Mouse (Mus musculus) heart, postnatal 0 days (tissue): ENCODE measurements at regions not wholly inside any gene's neighbourhood (a gene's known extent, or its start where the extent isn't known, plus 50 kb on each side); places are given as distances from the start of the nearest gene placed in this dataset.

Experiments
- CTCF ChIP-seq: IDR thresholded peaks from 2 replicates; pipeline ENCODE4 v1.5.1; 2016; ENCODE audit warnings: antibody characterized with exemption, control low read depth, low read depth
- EP300 ChIP-seq: IDR thresholded peaks from 2 replicates; pipeline ENCODE4 v1.6.1; 2016; ENCODE audit warnings: antibody characterized with exemption, low read depth

DNA sequence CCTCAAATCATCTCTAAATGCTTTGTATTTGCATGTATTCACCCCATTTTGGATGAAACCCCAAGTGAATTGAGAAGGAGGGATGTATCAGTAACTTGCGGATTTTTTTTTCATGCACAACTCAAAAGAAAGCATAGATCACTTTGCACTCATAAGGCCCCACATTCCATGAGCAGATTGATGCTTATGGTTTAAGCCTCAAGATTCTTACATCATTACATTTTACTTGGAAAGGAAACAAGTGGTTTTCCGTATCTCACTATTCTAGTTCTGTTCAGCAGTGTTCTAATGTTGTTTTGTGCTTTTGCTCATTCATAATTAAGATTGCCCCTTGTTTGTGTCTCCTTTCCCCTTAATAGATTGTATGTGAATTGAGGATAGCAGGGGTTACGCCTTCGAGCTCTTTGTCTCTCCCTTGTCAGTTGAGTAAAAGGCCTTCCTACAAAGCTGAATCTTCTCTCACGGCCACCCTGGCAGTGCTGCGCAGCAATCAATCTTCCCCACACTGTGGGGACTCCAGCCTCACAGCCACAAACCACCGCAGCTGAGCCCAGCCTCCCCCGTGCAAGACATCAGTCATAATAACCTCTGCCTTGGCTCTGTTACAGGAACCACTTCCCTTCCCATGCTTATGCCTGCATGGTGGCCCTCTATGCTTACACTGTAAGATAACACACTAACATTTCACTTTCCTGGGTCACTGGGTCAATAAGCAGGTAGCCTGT lies 284.5 kb downstream of the Cenpc1 start:
- no peak for TF ChIP-seq EP300
- no peak for TF ChIP-seq CTCF
